Mouse (Mus musculus) heart, embryonic 12.5 days (tissue): Measurements from ENCODE around the gene Lenep. TPM values are rescaled to one million over a fixed set of nuclear protein-coding genes. Genes with fewer than 3 reads are reported as not detected.
A peak's percentile ranks its signal among the peaks of the same experiment; 100 is the strongest.
"Not testable (repeated sequence)": the region's sequence is repeated elsewhere in the genome, so short reads cannot be mapped to it uniquely, and the experiment has no call there.

Source experiments
- ATAC-seq: fragments of 200-750 bp; cut with Nextera tagmentation; 2 replicates; pipeline ENCODE4 v1.8.0; 2017; ENCODE audit warnings: moderate TSS enrichment, moderate library complexity; ENCODE audit not compliant: insufficient number of reproducible peaks, low FRiP score
- H3K27ac ChIP-seq: fragments of 300-500 bp; sonication (generic); 2 replicates; pipeline ENCODE4 v1.5.1; 2016; ENCODE audit warnings: mild to moderate bottlenecking, moderate library complexity; ENCODE audit not compliant: poor library complexity, severe bottlenecking
- H3K27me3 ChIP-seq: fragments of 300-500 bp; sonication (generic); replicated peaks from 2 replicates; pipeline ENCODE4 v1.6.1; 2016; ENCODE audit warnings: mild to moderate bottlenecking, moderate library complexity
- H3K36me3 ChIP-seq: fragments of 300-500 bp; sonication (generic); 2 replicates; pipeline ENCODE4 v1.6.1; 2016; ENCODE audit warnings: mild to moderate bottlenecking, moderate library complexity
- H3K4me1 ChIP-seq: fragments of 300-500 bp; sonication (generic); replicated peaks from 2 replicates; pipeline ENCODE4 v1.6.1; 2016; ENCODE audit warnings: mild to moderate bottlenecking
- H3K4me2 ChIP-seq: fragments of 300-500 bp; sonication (generic); 2 replicates; pipeline ENCODE4 v1.6.1; 2016; ENCODE audit warnings: mild to moderate bottlenecking, moderate library complexity
- H3K4me3 ChIP-seq: fragments of 300-500 bp; sonication (generic); 2 replicates; pipeline ENCODE4 v1.5.1; 2016; ENCODE audit warnings: mild to moderate bottlenecking
- H3K9ac ChIP-seq: fragments of 300-500 bp; sonication (generic); 2 replicates; pipeline ENCODE4 v1.6.1; 2016; ENCODE audit warnings: mild to moderate bottlenecking, moderate library complexity
- H3K9me3 ChIP-seq: fragments of 300-500 bp; sonication (generic); replicated peaks from 2 replicates; pipeline ENCODE4 v1.6.1; 2016; ENCODE audit warnings: mild to moderate bottlenecking, moderate library complexity
- WGBS: fragments of 180-500 bp; shearing (Covaris S2); methylation state at CpG from one replicate; pipeline ENCODE4 v1.1.7; 2016; 5-methylcytosine and 5-hydroxymethylcytosine counted together
- polyA plus RNA-seq: library from polyadenylated mRNA; unstranded; fragments of >200 nt; fragmentation: Nextera tagmentation; extraction: Ambion mirVana; gene quantifications from 2 replicates; pipeline ENCODE4 v1.2.1, GENCODE M21; 2016

Lenep gene
- polyA plus RNA-seq, 1 experiment from 2014 or later: not detected

DNA sequence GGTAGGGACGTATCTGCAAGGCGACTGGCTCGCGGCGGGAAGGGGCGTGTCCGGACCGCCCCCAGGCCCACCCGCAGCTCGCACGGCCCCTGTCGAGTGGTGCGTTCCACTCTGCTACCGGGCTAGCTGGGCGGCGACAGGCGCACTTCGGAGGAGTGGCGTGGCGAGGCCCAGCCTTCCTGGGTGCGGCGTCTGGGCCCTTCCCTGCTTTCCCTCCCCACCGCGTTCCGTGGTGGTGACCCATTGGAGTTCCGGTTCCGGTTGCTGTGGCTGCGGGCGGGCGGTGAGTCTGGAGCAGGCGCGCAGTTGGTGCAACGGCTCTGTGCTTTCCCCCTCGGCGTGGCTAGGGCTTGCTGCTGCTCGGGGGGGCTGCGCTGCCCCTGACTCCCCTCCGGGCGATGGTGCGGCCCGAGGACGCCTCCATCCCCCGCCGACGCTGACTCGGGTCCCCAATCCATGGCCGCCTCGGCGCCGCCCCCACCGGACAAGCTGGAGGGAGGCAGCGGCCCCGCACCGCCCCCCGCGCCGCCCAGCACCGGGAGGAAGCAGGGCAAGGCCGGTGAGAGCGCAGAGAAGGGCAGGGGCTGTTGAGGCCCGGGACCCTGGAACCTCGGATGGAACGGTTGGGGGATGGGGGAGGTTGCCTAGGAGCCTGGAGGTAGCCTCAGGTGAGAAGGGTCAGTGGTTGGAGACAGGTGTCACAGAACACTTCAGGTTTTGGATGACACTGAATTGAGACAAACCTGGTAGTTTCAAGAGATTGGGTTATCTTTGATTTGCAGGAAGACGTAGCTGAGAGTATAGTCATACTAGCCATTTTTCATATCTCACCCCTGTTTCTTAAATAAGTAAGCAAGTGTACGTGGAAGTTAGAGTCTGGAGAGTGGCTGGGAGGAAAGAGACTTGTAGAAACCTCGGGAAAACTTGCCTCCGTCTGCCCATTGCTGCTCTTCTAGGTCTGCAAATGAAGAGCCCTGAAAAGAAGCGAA lies 27.9 kb upstream of the Lenep start, which contains the start of gene Pygo2:
Gene Pygo2 (plus strand): TSS at position 44 of the 989 bp plus-strand sequence.
- Histone ChIP-seq H3K9ac (peak within 1 kb of the TSS; percentile 96), H3K4me1 (peaks cover 16% of the 10 kb centered on the region), H3K4me3 (peak within 1 kb of the TSS; percentile 87), H3K4me2 (peak within 1 kb of the TSS; percentile 74), H3K9me3 (no peaks in the 10 kb centered on the region), H3K27ac (peak within 1 kb of the TSS; percentile 92), H3K36me3 (peaks cover 60% of the 10 kb centered on the region), H3K27me3 (no peaks in the 10 kb centered on the region)
- peak; percentile 98 for ATAC-seq
- 2% methylated on average over 53 of the region's 68 CpGs for WGBS

GRCm38 (mm10) chr3:89429021-89429420 lies 26.4 kb upstream of the Lenep start:
- not testable (repeated sequence) for H3K9ac ChIP-seq, H3K27me3 ChIP-seq, H3K4me2 ChIP-seq, H3K4me3 ChIP-seq, H3K27ac ChIP-seq, ATAC-seq, H3K9me3 ChIP-seq
- H3K4me1 ChIP-seq: peaks cover 15% of the 10 kb centered on the region
- peaks cover 66% of the 10 kb centered on the region for H3K36me3 ChIP-seq
- 89% methylated on average over 7 of the region's 7 CpGs for WGBS

- no peak for ATAC-seq
- Histone ChIP-seq H3K9ac (no peak overlapping the region), H3K27me3 (no peaks in the 10 kb centered on the region), H3K9me3 (no peaks in the 10 kb centered on the region), H3K4me3 (no peak overlapping the region), H3K4me2 (no peak overlapping the region), H3K4me1 (peaks cover 32% of the 10 kb centered on the region), H3K36me3 (peaks cover 51% of the 10 kb centered on the region), H3K27ac (no peak overlapping the region)
- WGBS: 72% methylated on average over 4 of the region's 4 CpGs
These were observed 23.3 kb upstream of the Lenep start for GRCm38 (mm10) chr3:89425876-89426275.

- H3K4me3 ChIP-seq: no peak overlapping the region
- H3K9me3 ChIP-seq: no peaks in the 10 kb centered on the region
- no peak for ATAC-seq
- 87% methylated on average over 5 of the region's 5 CpGs for WGBS
- H3K4me2 ChIP-seq: no peak overlapping the region
- H3K36me3 ChIP-seq: peaks cover 51% of the 10 kb centered on the region
- H3K9ac ChIP-seq: no peak overlapping the region
- H3K4me1 ChIP-seq: peaks cover 35% of the 10 kb centered on the region
- H3K27me3 ChIP-seq: no peaks in the 10 kb centered on the region
- no peak overlapping the region for H3K27ac ChIP-seq
These were observed 22.5 kb upstream of the Lenep start for GRCm38 (mm10) chr3:89425141-89425525.

DNA sequence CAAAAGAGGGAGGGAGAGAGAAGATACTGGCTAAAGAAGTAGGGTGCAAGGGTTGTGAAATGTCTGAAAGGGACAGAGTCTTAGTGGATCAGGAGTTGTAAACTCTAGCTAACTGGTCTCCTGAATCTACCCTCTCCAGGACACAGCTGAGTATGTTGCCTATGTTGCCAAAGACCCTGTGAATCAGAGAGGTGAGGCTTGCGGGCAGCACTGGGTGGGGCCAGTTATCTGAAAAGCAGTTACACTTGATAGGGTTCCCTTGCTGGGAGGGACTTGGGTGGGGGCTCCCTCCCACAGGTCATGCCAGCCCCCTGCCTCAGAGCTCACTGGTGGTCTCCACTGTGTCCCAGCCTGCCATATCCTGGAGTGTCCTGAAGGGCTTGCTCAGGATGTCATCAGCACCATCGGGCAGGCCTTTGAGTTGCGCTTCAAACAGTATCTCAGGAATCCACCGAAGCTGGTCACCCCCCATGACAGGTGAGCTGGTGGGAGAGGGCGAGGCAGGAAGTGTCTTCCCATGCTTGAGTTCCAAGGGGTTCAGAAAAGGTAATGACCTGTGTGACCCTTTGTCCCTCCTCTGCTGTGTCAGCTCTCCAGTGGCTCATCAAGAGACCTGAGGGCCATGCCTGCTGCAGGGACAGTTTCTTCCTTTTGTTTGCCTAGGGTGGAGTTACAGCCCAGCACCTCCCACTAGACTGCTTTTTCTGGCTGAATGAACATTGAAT lies 22.0 kb upstream of the Lenep start:
- Histone ChIP-seq H3K9me3 (no peaks in the 10 kb centered on the region), H3K36me3 (peaks cover 51% of the 10 kb centered on the region), H3K9ac (no peak overlapping the region), H3K4me2 (no peak overlapping the region), H3K27me3 (no peaks in the 10 kb centered on the region), H3K27ac (no peak overlapping the region), H3K4me3 (no peak overlapping the region), H3K4me1 (peaks cover 40% of the 10 kb centered on the region)
- 77% methylated on average over 5 of the region's 5 CpGs for WGBS
- ATAC-seq: no peak

- Histone ChIP-seq H3K36me3 (peaks cover 45% of the 10 kb centered on the region), H3K27me3 (no peaks in the 10 kb centered on the region), H3K27ac (peak overlapping the region; percentile 90), H3K4me3 (peak overlapping the region; percentile 62), H3K4me2 (peak overlapping the region; percentile 87), H3K9ac (peak overlapping the region; percentile 89), H3K4me1 (peaks cover 41% of the 10 kb centered on the region), H3K9me3 (no peaks in the 10 kb centered on the region)
- 52% methylated on average over 6 of the region's 6 CpGs for WGBS
- no peak for ATAC-seq
These were observed 20.1 kb upstream of the Lenep start for GRCm38 (mm10) chr3:89422556-89423205.

GRCm38 (mm10) chr3:89421810-89422473 lies 19.3 kb upstream of the Lenep start:
- no peak for ATAC-seq
- no peaks in the 10 kb centered on the region for H3K27me3 ChIP-seq
- H3K9me3 ChIP-seq: no peaks in the 10 kb centered on the region
- H3K36me3 ChIP-seq: peaks cover 38% of the 10 kb centered on the region
- H3K27ac ChIP-seq: peak overlapping the region; percentile 90
- 4% methylated on average over 22 of the region's 22 CpGs for WGBS
- peaks cover 41% of the 10 kb centered on the region for H3K4me1 ChIP-seq
- peak overlapping the region; percentile 87 for H3K4me2 ChIP-seq
- peak overlapping the region; percentile 62 for H3K4me3 ChIP-seq
- peak overlapping the region; percentile 89 for H3K9ac ChIP-seq

- H3K9ac ChIP-seq: peak overlapping the region; percentile 89
- peak overlapping the region; percentile 90 for H3K27ac ChIP-seq
- ATAC-seq: peak; percentile 88
- 4% methylated on average over 11 of the region's 11 CpGs for WGBS
- H3K27me3 ChIP-seq: no peaks in the 10 kb centered on the region
- peak overlapping the region; percentile 87 for H3K4me2 ChIP-seq
- peaks cover 48% of the 10 kb centered on the region for H3K4me1 ChIP-seq
- H3K9me3 ChIP-seq: no peaks in the 10 kb centered on the region
- H3K36me3 ChIP-seq: peaks cover 33% of the 10 kb centered on the region
- peak overlapping the region; percentile 62 for H3K4me3 ChIP-seq
These were observed 18.6 kb upstream of the Lenep start for GRCm38 (mm10) chr3:89421002-89421774.

- no peak for ATAC-seq
These were observed 17.8 kb upstream of the Lenep start for GRCm38 (mm10) chr3:89420421-89420820.

GRCm38 (mm10) chr3:89419981-89420380 lies 17.4 kb upstream of the Lenep start:
- H3K9me3 ChIP-seq: no peaks in the 10 kb centered on the region
- H3K4me1 ChIP-seq: peaks cover 48% of the 10 kb centered on the region
- H3K36me3 ChIP-seq: peaks cover 34% of the 10 kb centered on the region
- no peaks in the 10 kb centered on the region for H3K27me3 ChIP-seq
- H3K27ac ChIP-seq: peak overlapping the region; percentile 96
- peak overlapping the region; percentile 78 for H3K4me2 ChIP-seq
- 11% methylated on average over 3 of the region's 3 CpGs for WGBS
- ATAC-seq: no peak
- H3K4me3 ChIP-seq: peak overlapping the region; percentile 62
- H3K9ac ChIP-seq: peak overlapping the region; percentile 70

More at GRCm38 (mm10) chr3:89420421-89420820, 17.8 kb upstream of the Lenep start:
- peaks cover 34% of the 10 kb centered on the region for H3K36me3 ChIP-seq
- H3K4me1 ChIP-seq: peaks cover 48% of the 10 kb centered on the region
- peak overlapping the region; percentile 87 for H3K4me2 ChIP-seq
- H3K27me3 ChIP-seq: no peaks in the 10 kb centered on the region
- no peaks in the 10 kb centered on the region for H3K9me3 ChIP-seq
- H3K4me3 ChIP-seq: peak overlapping the region; percentile 62
- 60% methylated on average over 2 of the region's 2 CpGs for WGBS
- H3K27ac ChIP-seq: peak overlapping the region; percentile 90
- peak overlapping the region; percentile 89; the same call in 1 of the 2 replicates for H3K9ac ChIP-seq
